Mouse (Mus musculus): ENCODE results near the gene Slc2a4.
A peak's percentile ranks its signal among the peaks of the same experiment; 100 is the strongest.
"Not testable (repeated sequence)": the region's sequence is repeated elsewhere in the genome, so short reads cannot be mapped to it uniquely, and the experiment has no call there.

Slc2a4 gene

DNA sequence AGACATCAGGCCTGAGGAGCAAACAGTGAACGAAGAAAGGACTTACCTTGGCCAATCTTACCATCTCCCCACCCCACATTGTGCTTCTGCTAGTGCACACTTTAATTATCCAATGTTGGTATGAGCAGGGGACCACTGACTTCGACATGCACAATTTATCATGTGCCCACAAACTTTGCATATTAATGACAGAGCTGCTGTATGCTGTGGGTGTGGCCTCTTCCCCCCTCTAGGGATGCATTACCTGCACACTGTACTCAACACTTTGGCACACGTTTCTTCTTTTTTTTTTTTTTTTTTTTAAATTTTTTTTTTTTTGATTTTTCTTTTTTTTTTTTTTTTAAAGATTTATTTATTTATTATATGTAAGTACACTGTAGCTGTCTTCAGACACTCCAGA, 22.8 kb upstream of the Slc2a4 start:
- DNase-seq (ENCODE audit: low spot score): no peak

DNA sequence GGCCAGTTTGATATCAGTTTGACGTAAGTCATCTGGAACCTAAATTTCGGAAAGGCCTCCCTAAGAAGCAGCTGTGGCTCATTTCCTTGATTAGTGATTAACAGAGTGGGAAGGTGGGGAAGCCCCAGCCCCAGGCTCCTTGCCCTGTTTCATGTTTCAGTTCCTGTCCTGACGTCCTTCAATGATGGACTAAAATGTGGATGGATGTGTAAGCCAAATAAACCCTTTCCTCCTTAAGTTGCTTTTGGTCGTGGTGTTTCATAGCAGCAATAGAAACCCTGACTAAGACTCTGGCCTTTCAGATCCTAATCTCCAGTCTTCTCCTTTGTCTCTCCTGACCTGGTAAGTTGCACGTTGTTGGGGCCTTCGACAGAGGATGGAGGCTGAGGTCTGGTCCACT, 22.2 kb upstream of the Slc2a4 start:
- DNase-seq (ENCODE audit: low spot score): no peak

DNA sequence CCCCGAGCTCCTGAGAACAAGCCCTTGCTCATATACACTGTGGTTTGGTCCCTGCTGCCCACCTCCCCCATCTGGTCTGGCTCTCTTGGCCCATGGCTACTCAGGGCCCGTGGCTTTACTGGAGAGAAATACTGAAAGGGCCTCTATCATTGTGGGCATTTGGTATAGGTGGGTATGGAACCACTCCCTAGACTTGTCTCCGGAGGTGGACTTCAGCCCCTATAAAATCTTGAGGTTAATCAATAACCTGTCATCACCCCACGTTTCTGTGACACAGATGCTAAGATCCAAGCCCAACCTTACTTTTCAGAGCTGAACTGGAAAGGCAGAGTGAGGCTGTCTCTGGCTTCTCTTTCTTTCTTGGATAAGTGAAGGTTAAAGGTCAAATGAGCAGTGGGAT, 20.8 kb upstream of the Slc2a4 start:
- DNase-seq (ENCODE audit: low spot score): no peak

DNA sequence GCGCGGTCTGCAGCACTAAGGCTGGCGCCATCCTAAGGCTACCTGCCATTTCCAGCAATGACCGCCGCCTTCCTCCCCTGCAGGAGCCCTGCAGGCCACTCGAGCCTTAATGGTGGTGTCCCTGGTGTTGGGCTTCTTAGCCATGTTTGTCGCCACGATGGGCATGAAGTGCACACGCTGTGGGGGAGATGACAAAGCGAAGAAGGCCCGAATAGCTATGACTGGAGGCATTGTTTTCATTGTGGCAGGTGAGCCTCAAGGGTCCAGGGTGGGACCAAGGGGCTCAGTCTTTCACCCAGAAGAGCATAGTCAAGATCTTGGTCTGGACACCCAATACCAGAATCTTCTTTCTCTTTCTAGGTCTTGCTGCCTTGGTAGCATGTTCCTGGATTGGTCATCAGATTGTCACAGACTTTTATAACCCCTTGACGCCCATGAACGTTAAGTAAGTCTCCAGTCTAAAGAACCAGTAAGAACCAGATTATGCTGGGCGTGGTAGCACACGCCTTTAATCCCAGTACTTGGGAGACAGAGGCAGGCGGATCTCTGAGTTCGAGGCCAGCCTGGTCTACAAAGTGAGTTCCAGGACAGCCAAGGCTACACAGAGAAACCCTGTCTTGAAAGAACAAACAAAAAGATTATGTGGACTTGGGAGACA, 19.0 kb upstream of the Slc2a4 start:
- no peak for DNase-seq (ENCODE audit: low spot score)

DNA sequence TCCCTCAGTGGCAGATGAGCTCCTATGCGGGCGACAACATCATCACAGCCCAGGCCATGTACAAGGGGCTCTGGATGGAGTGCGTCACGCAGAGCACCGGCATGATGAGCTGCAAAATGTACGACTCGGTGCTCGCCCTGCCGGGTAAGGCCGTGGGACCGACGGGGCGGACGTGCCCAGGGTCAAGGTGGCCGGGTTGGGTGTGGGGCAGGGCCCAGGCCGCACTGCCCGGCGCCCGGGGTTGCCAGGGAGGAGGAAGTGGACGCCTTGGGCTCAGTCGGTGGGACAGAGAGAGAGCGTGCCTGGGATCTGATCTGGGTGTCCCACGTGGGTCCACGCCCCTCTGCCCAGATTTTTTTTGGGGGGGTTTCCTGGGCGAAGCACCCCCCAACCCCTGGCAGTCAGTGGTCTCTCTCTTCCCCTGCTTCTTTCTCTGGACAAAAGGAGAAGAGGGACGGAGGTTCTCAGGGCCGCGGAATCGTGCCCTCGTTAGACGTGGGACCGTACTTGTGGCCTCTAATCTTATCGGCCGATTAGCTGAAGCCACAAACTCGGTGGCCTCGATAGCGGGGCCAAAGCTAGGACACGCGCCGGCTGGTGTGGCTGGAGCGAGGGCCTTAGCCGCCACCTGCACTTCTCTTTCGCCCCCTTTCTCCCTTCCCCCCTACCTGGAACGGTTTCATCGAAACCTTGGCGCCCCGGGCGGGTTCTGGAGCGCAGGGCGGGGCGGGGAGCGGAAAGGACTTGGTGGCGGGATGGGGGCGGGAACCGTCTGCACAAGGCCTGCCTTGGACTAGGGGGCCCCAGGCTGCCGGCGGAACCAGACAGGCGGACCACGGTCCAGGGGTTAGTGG, 18.2 kb upstream of the Slc2a4 start:
- DNase-seq (ENCODE audit: low spot score): peak; percentile 70

DNA sequence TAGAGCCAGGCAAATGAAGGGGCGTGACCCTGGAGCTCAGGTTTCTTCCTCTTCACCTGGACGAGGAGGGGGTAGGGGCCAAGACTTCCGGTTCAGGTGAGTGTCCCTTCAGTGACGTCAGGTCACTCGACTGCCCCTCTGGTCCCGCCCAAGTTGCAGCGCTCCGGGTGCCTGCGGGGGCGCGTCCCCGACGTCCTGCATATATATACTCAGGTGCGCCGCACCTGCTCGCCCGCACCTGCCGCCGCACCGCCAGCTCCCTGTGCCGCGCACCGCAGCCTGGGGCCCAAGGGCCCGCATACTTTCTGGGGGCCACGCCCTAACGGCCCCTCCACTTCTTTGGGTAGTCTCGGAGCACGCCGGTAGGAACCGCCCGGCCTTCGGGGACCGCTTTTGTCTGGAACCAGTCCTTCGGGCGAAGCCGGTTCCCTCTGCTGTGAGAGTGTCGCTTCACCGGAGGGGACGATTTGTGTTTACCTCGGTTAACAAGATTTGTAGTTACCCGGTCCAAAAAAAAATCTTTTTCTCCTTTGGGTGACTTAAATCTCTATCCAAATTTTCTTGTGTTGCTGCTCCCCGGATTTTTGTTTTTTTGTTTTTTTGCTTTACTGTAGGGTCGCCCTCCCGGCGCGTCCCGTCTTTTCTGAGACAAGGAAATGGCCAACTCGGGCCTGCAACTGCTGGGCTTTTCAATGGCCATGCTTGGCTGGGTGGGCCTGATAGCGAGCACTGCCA, 17.4 kb upstream of the Slc2a4 start:
- peak; percentile 86 for DNase-seq (ENCODE audit: low spot score)

DNA sequence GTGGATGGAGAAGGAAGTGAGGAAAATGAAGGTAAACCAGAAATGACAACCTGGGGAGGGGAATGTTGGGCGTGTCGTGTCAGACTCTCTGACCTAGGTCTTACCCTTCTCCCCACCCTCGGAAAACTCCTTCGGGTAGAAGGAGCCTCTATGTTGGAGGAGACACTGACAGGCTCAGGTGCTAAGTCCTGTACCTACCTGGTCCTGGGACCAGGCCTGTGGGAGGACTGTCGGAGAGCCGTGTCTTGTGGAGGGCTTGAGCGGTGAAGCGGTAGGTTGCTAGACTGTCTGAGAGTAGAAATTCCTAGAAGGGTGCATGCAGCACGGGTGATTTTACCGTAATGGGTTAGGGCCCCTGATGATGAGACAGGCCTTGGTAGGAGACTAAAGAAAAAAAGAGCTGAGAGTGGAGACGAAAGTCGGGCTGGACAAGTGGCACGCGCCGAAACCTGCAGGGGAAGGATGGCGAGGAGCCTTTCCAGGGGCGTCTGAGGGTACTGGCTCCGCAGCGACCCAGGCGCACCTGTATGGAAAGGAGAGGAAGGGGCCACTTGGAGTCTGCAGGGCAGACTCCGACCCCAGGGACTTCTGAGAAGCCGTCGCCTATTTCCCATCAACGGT, 16.8 kb upstream of the Slc2a4 start, which contains the start of gene Cldn7:
Gene Cldn7, plus strand, starts transcription at position 130 of the 621 bp plus-strand sequence.
- no peak for DNase-seq (ENCODE audit: low spot score)

DNA sequence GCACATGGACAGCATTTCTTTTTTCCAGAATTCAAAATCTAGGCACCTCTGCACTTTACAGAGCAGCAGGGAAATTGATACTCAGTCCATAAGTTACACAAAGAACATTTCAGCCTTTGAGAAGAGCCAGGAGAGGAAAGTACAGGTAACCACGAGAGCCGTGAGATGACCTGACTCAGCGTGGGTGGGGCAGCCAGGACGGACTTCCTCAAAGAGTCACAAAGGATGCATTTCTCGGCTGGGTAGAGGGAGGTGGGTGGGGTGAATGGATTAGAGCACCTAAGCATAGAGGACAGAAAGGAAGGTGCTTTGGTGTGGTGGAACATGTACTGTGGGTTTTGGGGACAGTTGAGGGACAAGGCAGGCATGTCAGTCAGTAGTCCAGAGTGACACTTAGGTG, 13.9 kb upstream of the Slc2a4 start:
- DNase-seq (ENCODE audit: low spot score): peak; percentile 67

DNA sequence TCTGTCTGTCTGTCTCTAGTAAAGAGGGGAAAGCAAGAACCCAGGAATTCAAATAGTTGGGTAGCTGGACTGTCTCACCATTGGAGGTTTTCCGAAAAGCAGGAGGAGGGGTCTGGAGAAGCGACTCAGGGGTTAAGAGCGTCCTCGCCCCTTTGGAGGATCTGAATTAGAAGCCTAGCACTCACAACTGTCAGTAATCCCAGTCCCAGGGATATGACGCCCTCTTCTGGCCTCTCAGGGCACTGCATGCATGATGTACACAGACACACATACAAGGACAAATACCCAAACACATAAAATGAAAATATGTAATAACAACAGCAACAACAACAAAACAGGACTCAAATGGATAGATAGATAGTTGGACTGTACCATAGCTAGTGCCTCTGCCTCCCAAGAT, 12.6 kb upstream of the Slc2a4 start:
- DNase-seq (ENCODE audit: low spot score): no peak

DNA sequence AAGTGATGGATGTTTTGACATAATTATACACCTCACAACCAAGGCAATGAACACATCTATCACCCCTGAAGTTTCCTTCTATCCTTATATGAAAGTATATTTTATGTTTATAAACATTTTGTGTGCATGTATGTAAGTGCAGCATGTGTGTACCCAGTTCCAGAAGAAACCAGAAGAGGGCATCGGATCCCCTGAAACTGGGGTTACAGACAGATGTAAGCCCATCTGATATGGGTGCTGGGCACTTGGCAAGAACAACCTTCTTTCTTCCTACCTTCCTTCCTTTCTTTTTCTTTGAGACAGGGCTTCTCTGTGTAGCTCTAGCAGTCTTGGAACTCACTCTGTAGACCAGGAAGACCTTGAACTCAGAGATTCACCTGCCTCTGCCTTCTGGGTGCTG, 8.2 kb upstream of the Slc2a4 start:
- no peak for DNase-seq (ENCODE audit: low spot score)

DNA sequence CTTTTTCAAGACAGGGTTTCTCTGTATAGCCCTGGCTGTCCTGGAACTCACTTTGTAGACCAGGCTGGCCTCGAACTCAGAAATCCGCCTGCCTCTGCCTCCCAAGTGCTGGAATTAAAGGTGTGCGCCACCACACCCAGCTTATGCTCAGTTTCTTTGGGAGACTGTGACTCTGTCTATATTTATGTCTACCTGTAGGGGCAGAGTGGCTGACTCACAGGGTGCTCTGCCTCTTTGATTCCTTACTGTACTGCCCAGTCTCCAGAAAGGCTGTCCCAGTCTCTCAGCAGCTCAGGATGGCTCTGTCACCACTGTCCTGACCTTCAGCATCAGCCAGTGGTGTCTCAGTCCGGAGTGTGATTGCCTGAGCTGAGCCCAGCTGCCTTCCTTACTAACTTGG, 7.6 kb upstream of the Slc2a4 start:
- not testable (repeated sequence) for DNase-seq (ENCODE audit: low spot score)

DNA sequence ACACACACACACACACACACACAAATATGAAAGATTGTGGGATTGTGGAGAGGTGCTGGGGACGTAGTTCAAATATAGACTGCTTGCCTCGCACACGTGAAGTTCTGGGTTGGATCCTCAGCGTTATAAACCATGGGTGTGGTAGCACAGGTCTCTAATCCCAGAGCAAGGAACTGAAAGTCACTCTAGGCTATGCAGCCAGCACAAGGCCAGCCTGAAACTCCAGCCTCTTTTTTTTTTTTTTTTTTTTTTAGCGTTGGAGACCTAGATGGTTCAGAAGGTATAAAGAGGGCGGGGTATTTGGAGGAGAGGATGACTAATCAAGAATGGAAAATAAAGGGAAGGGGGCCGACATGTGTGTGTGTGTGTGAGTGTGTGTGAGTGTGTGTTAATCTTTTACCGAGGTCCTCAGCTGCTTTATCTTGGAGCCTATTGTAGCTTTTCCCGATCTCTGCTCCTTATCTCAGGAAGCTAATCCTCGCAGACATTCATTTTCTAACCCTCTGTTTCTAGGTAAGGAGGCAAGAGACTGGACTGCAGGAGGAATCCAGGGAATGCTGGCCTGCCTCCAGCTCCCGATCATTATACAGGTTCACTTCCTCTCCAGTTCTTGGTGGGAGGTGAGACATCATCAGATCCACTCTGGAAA, 5.4 kb upstream of the Slc2a4 start:
- DNase-seq (ENCODE audit: low spot score): no peak

DNA sequence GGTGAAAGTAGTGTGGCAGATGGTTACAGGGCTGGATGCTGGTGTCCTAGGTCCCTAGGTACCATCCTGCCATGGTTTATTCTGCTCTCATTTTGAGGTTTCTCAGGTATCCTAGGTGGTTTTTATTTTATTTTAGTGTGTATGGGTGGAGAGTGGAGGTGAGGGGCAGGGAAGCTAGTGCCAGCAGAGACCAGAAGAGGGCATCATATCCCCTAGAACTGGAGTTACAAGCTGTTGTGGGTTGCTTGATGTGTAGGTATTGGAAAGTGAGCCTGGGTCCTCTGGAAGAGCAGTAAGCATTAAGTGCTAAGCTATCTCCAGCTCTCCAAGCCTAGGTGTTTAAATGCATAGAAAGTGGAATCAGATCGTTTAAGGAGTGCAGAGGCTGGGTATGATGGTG, 4.3 kb upstream of the Slc2a4 start:
- DNase-seq (ENCODE audit: low spot score): no peak

DNA sequence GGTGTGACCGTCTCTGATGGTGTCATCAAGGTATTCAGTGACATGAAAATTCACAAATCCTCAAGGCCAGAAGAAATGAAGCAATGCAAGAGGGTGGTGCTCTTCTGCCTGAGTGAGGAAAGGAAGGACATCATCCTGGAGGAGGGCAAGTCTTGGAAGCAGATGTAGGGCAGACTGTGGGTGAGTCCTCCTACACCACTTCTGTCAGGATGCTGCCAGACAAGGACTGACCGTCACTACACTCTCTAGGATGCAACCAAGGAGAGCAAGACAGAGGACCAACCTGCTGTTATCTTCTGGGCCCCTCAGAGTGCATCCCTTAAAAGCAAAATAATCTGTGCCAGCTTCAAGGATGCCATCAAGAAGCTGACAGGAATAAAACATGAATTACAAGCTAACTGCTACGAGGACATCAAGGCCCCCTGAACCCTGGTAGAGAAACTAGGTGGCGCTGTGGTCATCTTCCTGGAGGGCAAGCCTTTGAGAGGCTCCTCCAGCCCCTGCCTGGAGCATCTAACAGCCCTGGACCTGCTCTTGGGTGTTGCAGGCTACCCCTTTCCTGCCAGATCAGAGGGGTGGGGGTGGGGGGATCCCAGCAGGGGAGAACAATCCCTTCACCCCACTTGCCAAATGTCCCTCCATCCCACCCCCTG, 2.9 kb upstream of the Slc2a4 start:
- peak; percentile 40 for DNase-seq (ENCODE audit: low spot score)

DNA sequence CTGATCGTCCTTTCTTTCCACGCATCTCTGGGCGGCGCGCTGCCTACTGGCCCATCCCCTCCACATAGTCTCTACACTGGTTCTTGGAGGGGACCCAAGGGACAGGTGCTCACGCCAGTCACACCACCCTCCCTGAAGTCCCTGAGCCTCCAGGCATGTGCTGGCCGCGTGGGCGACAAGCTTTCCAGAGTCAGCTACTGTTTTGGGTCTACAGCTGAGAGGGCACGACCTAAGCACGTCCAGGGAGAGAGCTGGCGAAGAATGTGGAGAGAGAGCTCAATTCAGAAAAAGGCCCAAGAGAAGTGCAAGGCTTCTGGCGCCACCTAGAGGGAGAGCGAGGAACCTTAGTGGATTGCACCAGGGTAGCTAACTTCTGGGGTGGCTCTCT, 769 bp upstream of the Slc2a4 start:
- peak; percentile 91 for DNase-seq (ENCODE audit: low spot score)

DNA sequence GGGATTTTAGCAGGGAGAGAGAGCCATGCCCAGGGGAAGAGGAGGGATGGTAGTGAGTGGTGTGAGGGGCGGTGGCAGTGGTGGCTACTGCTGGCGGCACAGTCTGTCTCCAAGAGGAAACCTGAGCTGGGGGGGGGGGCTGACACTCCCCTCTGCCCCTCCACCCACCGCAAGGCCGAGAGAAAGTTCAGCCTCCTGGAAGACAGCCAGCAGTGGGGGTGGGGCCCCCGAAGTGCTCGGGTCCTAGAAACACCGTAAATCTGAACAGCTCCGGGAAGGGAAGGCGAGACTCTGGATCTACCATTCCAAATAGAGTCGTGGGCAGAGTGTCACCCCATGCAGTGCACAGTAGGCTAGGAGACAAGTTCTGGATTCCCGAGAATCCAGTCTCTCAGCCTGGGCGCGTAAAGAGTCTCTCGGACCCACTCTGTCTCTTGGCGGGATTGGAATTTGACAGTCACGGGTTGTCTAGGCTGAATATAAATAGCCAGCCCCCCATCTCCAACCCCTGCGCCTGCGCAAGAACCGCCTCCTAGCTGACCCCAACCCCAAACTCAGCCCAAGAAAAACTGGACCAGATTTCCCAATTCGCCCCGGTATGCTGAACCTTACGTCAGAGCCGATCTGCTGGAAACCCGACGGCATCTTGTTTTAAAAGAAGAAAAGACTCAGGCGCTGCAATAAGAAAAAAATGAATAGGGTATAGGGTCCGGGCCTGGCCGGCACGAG, 487 bp downstream of the Slc2a4 start:
- DNase-seq (ENCODE audit: low spot score): peak; percentile 48

DNA sequence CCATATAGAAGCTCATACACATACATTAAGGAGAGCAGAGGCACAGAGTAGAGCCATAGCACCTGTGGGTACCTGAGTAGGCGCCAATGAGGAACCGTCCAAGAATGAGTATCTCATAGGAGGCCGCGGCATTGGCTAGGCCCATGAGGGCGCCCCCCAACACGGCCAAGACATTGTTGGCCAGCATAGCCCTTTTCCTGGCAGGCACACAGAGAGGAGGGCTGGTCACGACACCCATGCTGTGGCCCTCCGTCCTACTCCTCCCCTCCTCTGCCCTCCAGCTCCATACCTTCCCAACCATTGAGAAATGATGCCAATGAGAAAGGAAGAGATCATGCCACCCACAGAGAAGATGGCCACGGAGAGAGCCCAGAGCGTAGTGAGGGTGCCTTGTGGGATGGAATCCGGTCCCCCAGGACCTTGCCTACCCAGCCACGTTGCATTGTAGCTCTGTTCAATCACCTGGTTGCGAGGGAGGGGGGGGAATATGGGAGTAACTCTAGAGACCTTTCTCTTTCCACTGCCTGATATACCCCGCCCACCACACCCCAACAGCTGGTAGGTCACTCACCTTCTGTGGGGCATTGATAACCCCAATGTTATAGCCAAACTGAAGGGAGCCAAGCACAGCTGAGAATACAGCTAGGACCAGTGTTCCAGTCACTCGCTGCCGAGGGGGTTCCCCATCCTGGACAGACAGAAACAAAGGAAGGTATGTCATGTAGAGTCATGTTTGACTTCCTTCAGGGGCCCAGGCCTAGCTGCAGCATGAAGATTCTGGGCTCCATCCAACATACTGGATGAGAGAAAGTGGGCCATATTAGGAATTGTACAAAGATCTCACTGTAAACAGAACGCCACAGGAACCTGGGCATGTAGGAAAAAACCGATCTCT, 1.7 kb downstream of the Slc2a4 start:
- DNase-seq (ENCODE audit: low spot score): no peak

DNA sequence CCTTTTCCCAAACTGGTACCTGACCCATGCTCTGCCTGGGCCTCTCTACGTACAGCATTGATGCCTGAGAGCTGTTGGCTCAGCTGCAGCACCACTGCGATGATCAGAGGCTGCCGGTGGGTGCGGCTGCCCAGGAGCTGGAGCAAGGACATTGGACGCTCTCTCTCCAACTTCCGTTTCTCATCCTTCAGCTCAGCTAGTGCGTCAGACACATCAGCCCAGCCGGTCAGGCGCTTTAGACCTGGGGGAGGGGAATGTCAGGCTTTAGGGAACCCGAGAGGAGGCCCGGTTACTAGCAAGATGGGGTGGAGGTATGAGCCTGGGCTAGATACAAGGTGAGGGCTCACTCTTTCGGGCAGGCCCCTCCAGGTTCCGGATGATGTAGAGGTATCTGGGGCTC, 2.8 kb downstream of the Slc2a4 start:
- no peak for DNase-seq (ENCODE audit: low spot score)

DNA sequence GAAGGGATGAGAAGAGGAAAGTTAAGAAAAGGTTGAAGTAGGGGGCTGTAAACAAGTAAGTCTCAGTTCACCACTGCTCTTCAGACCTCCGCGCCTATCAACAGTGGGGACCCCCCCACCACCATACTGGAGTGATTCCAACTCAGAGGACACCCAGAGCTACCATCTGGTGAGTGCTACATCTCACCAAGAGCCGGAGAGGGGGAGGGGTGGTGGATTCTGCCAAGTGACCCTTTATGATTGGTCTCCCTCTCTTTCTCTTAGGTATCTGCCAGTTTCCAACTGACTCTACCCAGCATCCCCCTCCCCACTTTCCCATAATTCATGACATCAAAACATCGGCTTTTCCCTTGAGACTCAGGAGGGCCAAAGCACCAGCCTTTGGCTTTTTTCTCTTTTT, 7.0 kb downstream of the Slc2a4 start:
- DNase-seq (ENCODE audit: low spot score): no peak

DNA sequence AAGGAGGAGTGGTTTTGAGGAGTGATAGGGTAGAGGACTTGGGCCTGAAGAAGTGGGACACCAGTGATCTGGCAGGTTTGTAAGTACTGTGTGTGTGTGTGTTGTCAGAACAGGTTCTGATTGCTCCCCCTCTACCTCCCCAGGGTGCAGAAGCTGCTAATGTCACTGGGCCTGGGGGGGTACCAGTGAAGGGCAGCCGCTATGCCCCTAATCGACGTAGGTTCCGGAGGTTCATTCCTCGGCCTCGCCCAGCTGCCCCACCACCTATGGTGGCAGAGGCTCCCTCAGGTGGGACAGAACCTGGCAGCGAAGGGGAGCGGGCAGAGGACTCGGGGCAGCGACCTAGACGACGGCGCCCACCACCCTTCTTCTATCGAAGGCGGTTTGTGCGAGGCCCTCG, 8.3 kb downstream of the Slc2a4 start:
- DNase-seq (ENCODE audit: low spot score): no peak

Data from urinary bladder, postnatal 14 days (tissue).